Mouse (Mus musculus) liver, embryonic 12.5 days (tissue): ENCODE data around the gene Rnft2. TPM values are rescaled to one million over a fixed set of nuclear protein-coding genes. Genes with fewer than 3 reads are reported as not detected.

Experiments
- ATAC-seq: fragments of 200-750 bp; cut with Nextera tagmentation; 2 replicates; pipeline ENCODE4 v1.8.0; 2017; ENCODE audit warnings: moderate number of reproducible peaks, mild to moderate bottlenecking, moderate library complexity
- H3K27ac ChIP-seq: fragments of 300-500 bp; sonication (generic); 2 replicates; pipeline ENCODE4 v1.5.1; 2016; ENCODE audit warnings: mild to moderate bottlenecking
- H3K27me3 ChIP-seq: fragments of 300-500 bp; sonication (generic); replicated peaks from 2 replicates; pipeline ENCODE4 v1.6.1; 2016; ENCODE audit warnings: mild to moderate bottlenecking, moderate library complexity
- H3K36me3 ChIP-seq: fragments of 300-500 bp; sonication (generic); 2 replicates; pipeline ENCODE4 v1.6.1; 2016; ENCODE audit warnings: mild to moderate bottlenecking, moderate library complexity
- H3K4me1 ChIP-seq: fragments of 300-500 bp; sonication (generic); 2 replicates; pipeline ENCODE4 v1.6.1; 2016
- H3K4me2 ChIP-seq: fragments of 300-500 bp; sonication (generic); 2 replicates; pipeline ENCODE4 v1.6.1; 2016; ENCODE audit warnings: mild to moderate bottlenecking, moderate library complexity
- H3K4me3 ChIP-seq: fragments of 300-500 bp; sonication (generic); 2 replicates; pipeline ENCODE4 v1.5.1; 2016; ENCODE audit warnings: mild to moderate bottlenecking, moderate library complexity
- H3K9ac ChIP-seq: fragments of 300-500 bp; sonication (generic); 2 replicates; pipeline ENCODE4 v1.6.1; 2016; ENCODE audit warnings: mild to moderate bottlenecking, moderate library complexity
- H3K9me3 ChIP-seq: fragments of 300-500 bp; sonication (generic); replicated peaks from 2 replicates; pipeline ENCODE4 v1.6.1; 2016; ENCODE audit warnings: mild to moderate bottlenecking, moderate library complexity
- WGBS: fragments of 180-500 bp; shearing (Covaris S2); methylation state at CpG from one replicate; pipeline ENCODE4 v1.1.7; 2016; ENCODE audit not compliant: insufficient replicate concordance; 5-methylcytosine and 5-hydroxymethylcytosine counted together
- polyA plus RNA-seq: library from polyadenylated mRNA; unstranded; fragments of >200 nt; fragmentation: Nextera tagmentation; extraction: Ambion mirVana; gene quantifications from 2 replicates; pipeline ENCODE4 v1.2.1, GENCODE M21; 2016

Gene Rnft2
- polyA plus RNA-seq, 1 experiment from 2014 or later, result 0.52 TPM

DNA sequence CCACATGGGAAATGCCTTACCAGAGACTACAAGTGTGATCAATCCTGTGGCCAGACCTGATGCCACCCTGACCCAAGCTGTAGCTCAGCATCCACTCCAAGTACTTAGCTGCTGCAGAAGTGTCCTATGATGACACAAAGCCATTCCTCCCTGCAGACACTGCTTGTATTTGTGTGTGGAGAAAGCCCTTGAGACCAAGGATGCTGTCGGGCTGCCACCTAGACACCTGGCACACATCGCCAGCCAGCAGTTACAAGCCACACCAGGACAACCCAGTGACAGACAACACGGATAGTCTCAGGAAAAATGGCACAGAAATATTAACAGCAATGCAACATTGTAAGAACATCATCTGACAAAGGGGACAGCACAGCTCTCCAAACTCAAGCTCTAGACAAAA lies 99.5 kb downstream of the Rnft2 start:
- Histone ChIP-seq H3K4me3 (no peak overlapping the region), H3K27me3 (no peaks in the 10 kb centered on the region), H3K36me3 (peaks cover 52% of the 10 kb centered on the region), H3K4me2 (no peak overlapping the region), H3K4me1 (peaks cover 10% of the 10 kb centered on the region), H3K9ac (no peak overlapping the region), H3K27ac (no peak overlapping the region), H3K9me3 (no peaks in the 10 kb centered on the region)
- 81% methylated on average over 3 of the region's 3 CpGs for WGBS
- ATAC-seq, result no peak

DNA sequence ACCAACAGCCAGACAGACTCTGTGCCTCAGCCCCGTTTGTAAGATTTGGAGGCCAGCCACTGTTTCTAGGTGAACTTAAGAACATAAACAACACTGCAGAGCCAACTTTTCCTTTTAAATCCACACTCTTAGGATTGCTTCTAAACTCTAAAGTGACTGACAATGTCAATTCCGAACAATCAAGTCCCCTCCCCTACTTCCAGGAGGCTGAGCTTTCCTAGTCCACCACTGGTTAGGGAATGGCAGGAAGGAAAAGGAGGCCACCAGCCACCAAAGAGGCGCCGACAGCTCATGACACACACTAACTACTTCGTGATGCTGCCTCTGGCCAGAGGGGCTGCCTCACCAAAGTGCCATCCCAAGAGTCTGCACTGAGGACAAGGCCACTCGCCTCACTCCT lies 100.1 kb downstream of the Rnft2 start:
- Histone ChIP-seq H3K27ac (no peak overlapping the region), H3K27me3 (no peaks in the 10 kb centered on the region), H3K36me3 (peaks cover 49% of the 10 kb centered on the region), H3K4me3 (no peak overlapping the region), H3K9ac (no peak overlapping the region), H3K4me2 (no peak overlapping the region), H3K4me1 (peaks cover 10% of the 10 kb centered on the region), H3K9me3 (no peaks in the 10 kb centered on the region)
- no peak for ATAC-seq
- WGBS, result 68% methylated on average over 6 of the region's 6 CpGs

DNA sequence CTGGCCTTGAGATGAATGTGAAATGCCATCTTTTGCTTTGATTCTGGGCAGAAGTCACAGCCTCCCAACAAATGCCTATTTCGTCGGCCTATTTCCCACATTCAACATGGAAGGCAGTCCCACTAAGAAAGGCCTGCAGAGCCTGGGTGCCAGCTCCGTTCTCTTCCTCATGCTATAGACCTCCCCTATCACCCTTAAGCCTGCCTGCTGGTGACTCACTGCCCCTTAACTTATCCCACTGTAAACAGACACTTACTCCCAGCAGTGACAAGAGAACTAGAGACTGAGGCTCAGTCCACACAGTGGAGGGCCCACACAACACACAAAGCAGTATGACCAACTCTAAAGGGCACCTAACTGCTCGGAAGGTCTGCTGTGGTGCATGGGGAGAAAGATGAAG lies 100.6 kb downstream of the Rnft2 start:
- H3K9me3 ChIP-seq, result no peaks in the 10 kb centered on the region
- no peak overlapping the region for H3K4me2 ChIP-seq
- no peak overlapping the region for H3K27ac ChIP-seq
- WGBS, result 85% methylated on average over 4 of the region's 4 CpGs
- no peaks in the 10 kb centered on the region for H3K27me3 ChIP-seq
- ATAC-seq, result no peak
- H3K4me3 ChIP-seq, result no peak overlapping the region
- H3K4me1 ChIP-seq, result peaks cover 10% of the 10 kb centered on the region
- H3K9ac ChIP-seq, result no peak overlapping the region
- peaks cover 50% of the 10 kb centered on the region for H3K36me3 ChIP-seq

DNA sequence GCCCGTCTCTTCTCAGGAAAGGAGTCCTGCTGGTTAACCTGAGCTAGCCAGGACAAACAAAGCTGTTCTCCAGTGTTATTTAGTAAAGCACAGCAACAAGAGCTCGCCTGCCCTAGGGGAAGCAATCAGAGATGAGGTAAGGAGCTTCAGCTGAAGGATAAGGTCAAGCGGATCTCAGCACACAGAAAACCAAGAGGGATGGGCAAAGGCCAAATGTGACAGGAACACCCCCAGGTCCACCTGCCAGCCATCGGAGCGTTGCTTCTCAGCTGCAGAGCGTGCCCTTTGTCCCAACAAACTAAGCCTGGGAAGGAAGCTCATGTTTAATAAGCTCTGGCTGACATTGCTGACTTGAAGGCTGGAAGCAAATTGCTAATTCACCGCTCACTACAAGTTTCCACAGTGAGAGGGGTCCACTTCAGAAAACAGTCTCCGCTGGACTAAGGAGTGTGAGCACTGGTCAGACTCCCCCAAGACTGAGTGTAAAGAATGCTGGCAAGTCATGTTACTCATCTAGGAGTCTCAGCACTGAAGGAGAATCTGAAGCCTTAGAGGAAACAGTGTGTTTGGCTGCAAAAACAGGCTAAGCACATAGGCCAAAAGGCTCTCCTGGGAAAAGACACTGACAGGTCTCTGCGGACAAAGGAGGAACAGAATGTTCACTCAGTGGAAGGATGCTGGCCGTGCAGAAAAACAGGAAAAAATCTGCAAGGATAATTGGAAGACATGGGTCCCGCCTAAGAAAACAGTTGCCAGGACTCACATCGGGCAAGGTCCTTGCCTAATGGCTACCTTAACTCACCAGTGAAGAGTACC lies 101.5 kb downstream of the Rnft2 start:
- Histone ChIP-seq H3K27me3 (no peaks in the 10 kb centered on the region), H3K9ac (no peak overlapping the region), H3K4me2 (no peak overlapping the region), H3K9me3 (no peaks in the 10 kb centered on the region), H3K4me1 (peaks cover 10% of the 10 kb centered on the region), H3K4me3 (no peak overlapping the region), H3K36me3 (peaks cover 56% of the 10 kb centered on the region), H3K27ac (no peak overlapping the region)
- 82% methylated on average over 12 of the region's 12 CpGs for WGBS
- ATAC-seq, result no peak

DNA sequence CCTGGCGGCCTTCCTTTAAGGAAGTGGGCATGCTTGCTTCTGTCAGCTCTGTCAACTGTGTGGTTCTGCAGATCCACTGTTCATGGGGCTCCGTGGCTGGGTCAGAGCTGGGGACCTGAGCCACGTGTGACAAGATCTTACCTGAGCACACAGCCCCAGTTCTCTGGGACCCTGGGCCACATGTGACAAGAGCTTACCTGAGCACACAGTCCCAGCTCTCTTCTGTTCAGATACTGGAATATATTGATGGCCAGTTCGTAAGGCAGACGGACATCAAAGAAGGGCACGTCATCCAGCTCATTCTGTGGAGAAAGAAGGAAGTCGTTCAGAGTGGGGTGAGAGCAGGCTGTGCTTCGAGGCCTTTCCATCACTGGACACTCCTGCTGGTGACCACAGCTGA lies 102.4 kb downstream of the Rnft2 start:
- no peak for ATAC-seq
- peaks cover 65% of the 10 kb centered on the region for H3K36me3 ChIP-seq
- 73% methylated on average over 8 of the region's 8 CpGs for WGBS
- no peak overlapping the region for H3K4me3 ChIP-seq
- no peak overlapping the region for H3K4me2 ChIP-seq
- H3K9ac ChIP-seq, result no peak overlapping the region
- no peaks in the 10 kb centered on the region for H3K9me3 ChIP-seq
- H3K4me1 ChIP-seq, result peaks cover 10% of the 10 kb centered on the region
- no peaks in the 10 kb centered on the region for H3K27me3 ChIP-seq
- no peak overlapping the region for H3K27ac ChIP-seq

Other genes with a start within 250 kb of the Rnft2 start
- gene Tesc, start 217.4 kb downstream of the Rnft2 start, polyA plus RNA-seq, result 1.5 and 2.0 TPM in 2 replicates
- 23.1 and 24.4 TPM in 2 replicates for gene Fbxw8, start 89.7 kb downstream of the Rnft2 start, polyA plus RNA-seq
- gene Hrk, start 80.5 kb downstream of the Rnft2 start, polyA plus RNA-seq, result 0.04 TPM in 1 of 2 replicates, not detected in the other
- 2.3 and 2.6 TPM in 2 replicates for gene 2410131K14Rik, start 111 bp upstream of the Rnft2 start, polyA plus RNA-seq